Mouse (Mus musculus): Measurements from ENCODE around the gene Tbc1d17.
A peak's percentile ranks its signal among the peaks of the same experiment; 100 is the strongest.
"Not testable (repeated sequence)": the region's sequence is repeated elsewhere in the genome, so short reads cannot be mapped to it uniquely, and the experiment has no call there.

The Tbc1d17 gene

DNA sequence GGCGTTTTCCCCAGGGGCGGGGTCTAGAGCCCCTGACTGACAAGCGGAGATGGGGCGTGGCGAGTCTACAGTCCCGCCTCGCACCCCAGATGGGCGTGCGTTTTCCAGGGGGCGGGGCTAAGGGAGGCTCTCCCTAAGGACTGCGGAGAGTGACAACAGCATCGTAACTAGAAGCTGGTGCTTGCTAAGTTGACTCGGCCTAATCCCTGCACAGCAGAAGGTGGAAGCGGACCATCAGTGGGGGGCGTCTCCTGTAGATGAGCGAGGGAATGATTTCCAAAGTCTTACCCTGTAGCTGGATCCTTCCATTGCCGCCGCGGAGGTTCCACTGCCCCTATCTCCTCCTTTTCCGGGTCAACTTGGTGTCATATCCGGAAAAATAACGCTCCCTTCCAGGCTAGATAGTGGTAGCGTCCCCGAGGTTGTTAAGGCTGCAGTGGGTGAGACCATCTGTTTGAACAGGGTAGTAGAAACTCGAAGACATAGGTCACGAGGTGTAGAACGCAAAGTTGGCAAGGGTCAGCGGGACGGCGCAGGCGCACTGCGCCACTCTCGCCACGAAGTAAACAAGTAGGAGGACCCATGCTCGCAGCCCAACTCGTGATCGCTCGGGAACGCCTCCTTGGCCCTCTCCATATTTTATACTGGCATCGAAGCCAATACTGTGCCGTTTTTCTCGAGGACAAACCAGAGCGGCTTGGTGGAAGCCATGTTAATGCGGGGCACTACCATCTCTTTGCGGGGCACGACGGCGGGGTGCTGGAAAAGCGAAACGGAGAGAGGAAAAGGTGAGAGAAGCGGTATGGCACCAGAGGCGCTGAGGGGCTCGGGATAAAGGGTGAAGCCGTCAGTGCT, at the start of gene Tbc1d17, which contains the start of gene Akt1s1:
Tbc1d17 (minus strand) TSS at position 519 of the 855 bp plus-strand sequence.
Akt1s1 (plus strand) TSS at position 431 of the 855 bp plus-strand sequence.
- peak; percentile 99 for DNase-seq (ENCODE audit: extremely low read depth, insufficient read length, low spot score)

DNA sequence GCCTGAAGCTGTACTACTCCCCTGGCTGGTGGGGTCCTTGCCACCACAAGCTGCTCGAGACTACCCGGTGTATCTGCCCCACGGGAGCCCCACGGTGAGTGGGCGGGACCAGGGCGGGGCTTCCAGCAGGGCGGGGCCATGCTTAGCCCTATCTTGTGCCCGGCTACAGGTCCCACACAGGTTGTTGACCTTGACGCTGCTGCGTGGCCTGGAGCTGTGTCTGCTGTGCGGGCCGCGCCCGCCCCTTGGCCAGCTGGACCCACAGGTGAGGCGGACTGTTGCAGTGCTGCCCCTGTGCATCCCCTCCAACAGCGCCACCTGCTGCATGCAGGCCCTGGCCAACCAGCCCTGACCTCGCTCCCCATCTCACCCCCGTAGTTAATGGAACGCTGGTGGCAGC, 49.7 kb upstream of the Tbc1d17 start:
- peak; percentile 44 for DNase-seq (ENCODE audit: extremely low read depth, insufficient read length, low spot score)

DNA sequence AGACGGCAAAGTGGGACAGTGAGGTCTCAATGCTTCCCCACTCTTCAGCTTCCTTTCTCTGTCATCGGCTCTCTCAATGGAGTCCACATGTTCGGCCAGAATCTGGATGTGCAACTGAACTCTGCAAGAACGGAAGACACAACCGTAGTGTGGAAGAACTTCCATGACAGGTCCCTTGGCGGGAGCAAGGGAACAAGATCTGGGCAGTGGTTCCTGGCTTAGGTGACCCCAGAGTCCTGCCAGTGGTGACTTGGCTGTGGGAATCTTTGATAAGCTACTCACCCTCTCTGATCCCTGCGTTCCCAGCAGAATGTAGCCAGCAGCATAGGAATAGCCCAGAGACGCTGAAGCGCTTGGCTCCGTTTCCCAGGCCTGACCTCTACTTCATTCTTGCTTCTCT, 47.6 kb upstream of the Tbc1d17 start:
- DNase-seq (ENCODE audit: extremely low read depth, insufficient read length, low spot score), result no peak

DNA sequence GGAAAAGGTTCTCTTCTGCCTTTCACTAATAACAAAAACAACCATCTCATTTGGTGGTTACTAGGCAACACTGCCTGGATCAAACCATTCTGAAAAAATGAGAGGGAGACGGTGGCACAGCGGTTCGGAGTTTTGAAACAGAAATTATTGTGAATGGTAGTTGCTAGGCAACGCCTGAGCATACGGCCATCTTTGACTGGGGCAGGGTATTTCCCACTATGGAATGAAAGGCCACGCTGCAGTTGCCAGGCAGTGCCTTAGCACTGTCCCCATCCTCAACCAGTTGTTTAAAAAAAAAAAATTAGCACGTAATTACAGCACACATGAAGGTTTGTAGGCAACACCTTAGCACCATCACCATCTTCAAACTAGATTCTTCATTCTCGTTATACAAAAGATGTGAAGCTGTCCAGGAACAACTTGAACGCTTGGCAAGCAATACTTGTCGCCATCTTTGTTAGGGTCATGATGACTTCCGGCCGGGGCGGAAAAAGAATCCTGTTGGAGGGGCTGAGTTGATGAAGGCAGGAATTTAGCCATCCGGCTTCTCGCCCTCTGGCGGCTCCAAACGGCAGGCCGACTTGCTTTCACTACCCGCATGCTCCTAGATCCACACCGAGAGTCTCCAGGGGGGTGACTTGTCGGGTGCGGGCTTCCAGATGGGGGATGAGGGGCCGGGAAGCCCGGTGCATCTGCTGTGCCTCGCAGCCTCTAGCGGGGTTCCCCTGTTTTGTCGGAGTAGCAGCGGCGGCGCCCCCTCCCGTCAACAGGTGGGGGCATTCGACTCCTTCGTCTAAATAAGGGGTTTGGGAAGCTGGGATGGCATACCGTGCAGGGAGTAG, 46.9 kb upstream of the Tbc1d17 start, which contains the start of gene Fuz:
Fuz (plus strand) TSS at position 487 of the 842 bp plus-strand sequence.
- DNase-seq (ENCODE audit: extremely low read depth, insufficient read length, low spot score), result peak; percentile 83

DNA sequence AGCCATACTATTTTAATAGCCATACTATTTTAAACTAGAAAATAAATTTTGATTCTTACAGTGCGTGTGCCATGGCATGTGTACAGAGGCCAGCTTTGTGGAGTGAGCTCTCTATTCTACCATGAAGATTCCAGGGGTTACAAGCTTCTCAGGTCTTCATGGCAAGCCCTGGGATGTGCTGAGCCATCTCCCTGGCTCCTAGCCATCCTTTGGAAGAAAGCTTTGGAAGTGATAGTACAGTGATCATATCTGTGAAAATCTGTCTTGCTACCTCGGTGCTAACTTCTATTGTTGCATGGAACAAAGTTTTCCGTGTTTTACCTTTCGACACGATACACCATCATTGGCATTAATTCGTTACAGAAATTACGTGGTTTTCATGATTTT, 46.3 kb upstream of the Tbc1d17 start:
- no peak for DNase-seq (ENCODE audit: extremely low read depth, insufficient read length, low spot score)

DNA sequence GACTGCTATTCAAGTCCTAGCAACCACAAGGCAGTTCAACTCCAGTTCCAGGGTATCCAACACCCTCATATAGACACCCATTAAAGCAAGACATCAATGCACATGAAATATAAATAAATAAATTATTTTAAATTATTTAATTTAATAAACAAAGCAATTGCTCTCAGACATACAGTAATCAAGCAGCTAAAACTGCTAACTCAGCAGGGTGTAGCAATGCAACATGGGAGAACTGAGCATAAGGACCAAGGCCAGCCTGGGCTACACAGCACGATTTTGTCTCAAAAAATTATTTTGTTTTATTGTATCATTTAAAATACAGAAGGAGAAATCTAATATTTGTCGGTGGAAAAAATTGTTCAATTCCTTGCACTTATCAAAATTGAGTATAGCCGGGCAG, 45.3 kb upstream of the Tbc1d17 start:
- DNase-seq (ENCODE audit: extremely low read depth, insufficient read length, low spot score), result no peak

DNA sequence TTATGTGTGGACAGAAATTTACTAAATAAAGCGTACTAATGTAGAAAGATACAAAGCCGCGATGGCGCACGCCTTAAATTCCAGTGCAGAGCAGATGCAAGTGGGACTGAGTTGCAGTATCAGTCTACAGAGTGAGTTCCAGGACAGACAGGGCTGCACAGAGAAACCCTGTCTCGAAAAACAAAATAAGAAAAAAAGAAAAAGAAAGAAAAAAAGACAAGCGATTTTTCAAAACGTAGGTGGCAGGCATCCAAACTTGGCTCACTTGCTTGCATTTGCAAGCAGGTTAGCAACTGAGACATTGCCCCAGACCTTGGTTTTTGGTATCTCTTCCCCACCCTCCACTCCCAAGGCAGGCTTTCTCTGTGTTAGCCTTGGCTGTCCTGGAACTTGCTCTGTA, 44.3 kb upstream of the Tbc1d17 start:
- no peak for DNase-seq (ENCODE audit: extremely low read depth, insufficient read length, low spot score)

DNA sequence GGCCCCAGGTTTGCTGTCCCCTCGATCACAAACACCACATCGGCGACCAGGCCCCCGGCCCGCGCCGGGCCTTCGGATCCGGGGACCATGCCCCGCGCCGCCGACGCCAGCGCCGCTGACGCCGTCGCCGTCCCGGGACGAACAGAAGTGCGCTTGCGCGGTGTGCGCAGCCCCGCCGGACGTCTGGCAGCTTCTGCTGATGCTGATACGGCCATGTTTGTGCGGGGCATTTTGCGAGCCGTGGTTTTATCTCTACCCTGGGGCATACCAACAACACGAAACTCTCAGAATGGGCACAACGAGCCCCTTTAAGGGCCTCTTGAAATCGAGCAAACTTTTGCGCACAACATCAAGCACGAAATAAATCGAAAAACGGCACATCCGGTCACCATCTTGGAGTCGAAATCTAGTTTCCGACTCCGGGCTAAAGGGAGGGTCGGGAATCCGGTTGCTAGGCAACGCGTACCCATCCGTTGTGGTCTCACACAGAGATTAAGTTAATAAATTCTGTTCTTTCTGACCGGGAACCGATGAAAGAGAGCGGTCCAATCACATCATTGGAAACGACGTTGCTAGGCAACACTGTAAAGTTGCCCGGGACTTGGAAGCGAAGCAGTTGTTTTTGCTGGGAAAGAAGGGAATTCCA, 43.5 kb upstream of the Tbc1d17 start, which contains the start of gene Med25:
Med25 (minus strand) TSS at position 437 of the 646 bp plus-strand sequence.
- DNase-seq (ENCODE audit: extremely low read depth, insufficient read length, low spot score), result peak; percentile 86

DNA sequence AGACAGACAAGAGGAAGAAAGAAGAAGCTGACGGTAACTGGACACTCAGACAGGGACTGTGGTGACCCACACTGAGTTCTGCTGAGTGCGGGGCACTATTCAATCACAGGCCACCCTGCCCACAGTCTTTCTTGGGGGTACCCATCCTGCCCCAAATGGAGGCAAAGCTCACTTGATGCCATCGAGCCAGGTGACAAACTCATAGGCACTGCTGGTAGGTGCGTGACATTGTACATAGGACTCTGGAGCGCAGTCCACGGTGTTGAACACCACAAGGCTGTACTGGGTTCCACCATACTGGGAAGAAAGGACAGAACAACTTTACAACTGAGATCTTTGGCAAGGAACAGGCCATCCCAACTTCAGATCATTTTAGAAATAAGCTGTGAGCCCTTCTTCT, 42.7 kb upstream of the Tbc1d17 start:
- no peak for DNase-seq (ENCODE audit: extremely low read depth, insufficient read length, low spot score)

DNA sequence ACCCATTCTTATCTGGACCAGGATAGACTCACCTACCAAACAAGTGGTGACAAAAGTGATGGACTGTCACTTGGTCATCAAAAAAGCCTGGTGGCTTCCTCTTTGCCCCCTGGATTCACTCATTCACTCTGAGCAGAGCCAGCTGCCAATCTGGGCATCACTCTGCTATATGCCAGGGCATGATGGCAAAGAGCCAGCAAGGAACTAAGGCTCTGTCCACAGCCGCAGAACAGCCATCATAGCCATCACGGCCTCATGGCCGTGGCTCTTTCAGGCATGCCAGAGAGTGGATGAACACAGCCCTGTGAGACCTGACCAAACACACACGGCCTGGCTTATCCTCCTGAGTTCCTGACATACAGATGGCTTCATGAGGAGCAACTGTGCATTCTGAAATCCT, 41.9 kb upstream of the Tbc1d17 start:
- no peak for DNase-seq (ENCODE audit: extremely low read depth, insufficient read length, low spot score)

DNA sequence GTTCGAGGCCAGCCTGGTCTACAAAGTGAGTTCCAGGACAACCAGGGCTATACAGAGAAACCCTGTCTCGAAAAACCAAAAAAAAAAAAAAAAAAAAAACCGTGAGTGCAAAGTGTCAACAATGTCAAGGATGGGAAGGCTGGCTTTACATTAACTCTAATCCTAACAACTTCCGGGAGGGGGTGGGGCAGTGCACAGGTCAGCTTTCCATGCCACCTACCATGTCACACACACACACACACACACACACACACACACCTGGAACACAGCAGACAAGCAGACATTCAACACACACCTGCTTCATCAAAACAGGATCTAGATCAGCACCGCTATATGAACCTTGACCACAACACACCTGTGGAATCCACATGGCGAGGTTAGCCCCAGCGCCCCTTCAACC, 41.3 kb upstream of the Tbc1d17 start:
- no peak for DNase-seq (ENCODE audit: extremely low read depth, insufficient read length, low spot score)

DNA sequence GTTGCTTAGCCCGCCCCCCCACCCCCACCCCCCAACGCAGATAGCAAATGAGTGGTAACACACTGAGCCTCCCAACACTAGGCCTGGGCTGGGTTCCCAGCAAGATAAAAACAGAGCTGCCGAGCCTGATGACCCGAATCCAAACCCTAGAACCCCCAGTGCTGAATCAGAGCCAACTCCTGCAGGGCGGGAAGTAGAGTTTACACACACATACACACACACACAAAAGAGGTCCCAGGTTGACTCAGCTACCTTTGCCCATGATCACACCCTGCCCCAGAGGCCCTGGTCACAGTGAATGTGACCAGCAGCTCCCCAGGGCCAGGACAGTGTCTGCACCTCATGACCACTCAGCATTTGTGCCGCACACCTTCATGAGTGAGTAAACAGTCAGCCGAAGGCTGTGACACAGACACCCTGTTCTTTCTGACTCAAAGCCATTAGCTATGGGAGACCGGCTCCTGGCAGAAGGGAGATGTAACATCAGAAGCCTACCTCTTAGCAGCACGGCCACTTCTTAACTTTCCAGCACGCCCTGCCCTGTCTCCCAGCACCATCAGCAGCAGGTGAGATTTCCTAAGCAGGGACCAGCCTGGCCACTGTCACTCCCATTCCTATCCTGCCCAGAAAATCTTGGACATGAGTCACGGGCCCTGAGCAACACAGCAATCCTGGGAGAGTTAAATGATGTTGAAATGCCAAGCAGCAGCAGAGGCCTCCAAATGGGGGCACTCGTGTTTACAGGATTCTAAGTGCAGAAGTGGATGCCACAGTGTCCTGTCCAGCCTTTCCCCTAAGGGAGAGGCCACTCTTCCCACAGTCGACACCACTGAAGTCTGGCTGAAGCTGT, 39.6 kb upstream of the Tbc1d17 start:
- DNase-seq (ENCODE audit: extremely low read depth, insufficient read length, low spot score), result peak; percentile 48

DNA sequence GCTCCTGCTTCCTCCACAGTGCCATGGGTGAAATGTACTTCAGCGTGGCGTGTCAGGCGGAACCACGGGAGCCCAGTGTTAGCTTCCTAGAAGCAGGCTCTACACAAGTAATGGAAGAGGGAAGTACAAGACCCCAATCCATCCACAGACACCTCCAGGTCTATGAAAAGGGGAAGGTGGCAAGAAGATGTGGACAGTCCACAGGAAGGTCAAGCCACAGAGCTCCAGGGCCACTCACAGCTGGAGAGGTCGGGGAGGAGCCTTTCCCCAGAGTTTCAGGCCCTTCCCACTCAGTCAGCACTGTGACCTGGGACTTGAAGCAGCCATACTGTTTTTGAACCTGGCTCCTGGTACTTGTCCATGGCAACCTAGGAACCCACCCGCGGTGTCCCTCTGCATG, 38.1 kb upstream of the Tbc1d17 start:
- DNase-seq (ENCODE audit: extremely low read depth, insufficient read length, low spot score), result no peak

DNA sequence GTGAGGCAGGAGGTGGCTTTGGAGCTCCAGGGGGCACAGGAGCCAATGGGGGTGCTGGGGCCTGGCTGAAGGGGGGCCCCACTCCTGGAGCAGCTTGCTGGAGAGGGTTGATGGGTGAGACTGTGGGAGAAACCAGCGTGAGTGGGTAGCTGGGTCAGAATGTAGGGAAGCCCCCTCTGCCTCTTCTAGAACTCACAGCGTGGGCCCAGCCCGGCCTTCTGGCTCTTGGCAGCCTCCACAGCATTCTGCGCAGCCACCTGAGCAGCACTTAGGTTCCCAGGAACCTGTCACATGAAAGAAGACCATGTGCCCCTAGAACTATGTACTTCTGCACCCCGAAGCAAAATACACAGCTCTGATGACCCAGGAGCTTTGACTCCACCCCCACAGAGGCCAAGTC, 35.8 kb upstream of the Tbc1d17 start:
- DNase-seq (ENCODE audit: extremely low read depth, insufficient read length, low spot score), result no peak

DNA sequence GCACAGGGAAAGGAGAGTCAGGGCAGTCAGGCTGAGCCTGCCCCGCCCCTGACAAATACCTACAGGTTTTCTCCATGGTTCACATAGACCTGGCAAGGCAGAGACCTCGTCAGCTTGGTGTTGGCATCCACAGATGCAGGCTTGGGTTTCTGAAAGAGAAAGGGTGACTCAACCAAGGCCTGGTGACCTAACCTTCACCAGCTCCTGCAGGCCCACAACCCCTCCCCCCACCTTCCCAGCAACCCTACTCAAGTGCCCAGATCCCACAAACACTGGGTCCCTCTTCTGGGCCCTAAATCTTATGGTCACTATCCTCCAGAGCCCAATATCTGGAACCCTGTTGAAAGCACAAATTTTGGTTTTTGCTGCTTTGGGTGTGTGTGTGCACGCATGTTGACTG, 34.2 kb upstream of the Tbc1d17 start:
- no peak for DNase-seq (ENCODE audit: extremely low read depth, insufficient read length, low spot score)

DNA sequence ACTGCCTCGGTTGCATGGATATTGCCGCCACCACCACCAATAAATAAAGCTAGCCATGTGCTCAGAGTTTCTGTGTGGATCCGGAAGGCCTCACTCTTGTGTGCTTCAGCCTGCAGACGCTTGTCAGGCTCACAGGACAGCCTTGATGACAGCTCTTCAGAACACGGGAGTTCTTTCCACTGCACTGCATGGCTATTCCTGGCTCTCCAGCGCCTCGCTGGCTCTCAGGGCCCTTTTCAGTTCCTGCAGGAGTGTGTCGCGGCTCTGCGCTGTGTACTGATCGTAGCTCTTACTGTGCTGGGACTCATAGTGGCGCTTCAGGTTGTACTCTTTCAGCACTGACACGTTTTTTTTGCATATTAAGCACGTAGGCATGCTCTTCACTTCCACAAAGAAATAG, 29.0 kb upstream of the Tbc1d17 start:
- DNase-seq (ENCODE audit: extremely low read depth, insufficient read length, low spot score), result no peak

DNA sequence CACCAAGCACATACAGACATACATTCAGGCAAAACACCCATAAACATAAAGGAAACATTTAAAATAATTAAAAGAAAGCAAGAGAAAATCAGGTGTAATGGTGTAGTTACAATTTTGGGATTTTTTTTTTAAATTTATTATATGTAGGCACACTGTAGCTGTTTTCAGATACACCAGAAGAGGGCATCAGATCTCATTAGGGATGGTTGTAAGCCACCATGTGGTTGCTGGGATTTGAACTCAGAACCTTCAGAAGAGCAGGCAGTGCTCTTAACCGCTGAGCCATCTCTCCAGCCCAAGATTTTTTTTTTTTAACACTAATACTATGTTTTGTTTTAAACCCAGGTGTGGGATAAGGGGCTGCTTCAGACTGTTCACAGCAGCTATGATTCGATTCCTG, 22.9 kb upstream of the Tbc1d17 start:
- not testable (repeated sequence) for DNase-seq (ENCODE audit: extremely low read depth, insufficient read length, low spot score)

DNA sequence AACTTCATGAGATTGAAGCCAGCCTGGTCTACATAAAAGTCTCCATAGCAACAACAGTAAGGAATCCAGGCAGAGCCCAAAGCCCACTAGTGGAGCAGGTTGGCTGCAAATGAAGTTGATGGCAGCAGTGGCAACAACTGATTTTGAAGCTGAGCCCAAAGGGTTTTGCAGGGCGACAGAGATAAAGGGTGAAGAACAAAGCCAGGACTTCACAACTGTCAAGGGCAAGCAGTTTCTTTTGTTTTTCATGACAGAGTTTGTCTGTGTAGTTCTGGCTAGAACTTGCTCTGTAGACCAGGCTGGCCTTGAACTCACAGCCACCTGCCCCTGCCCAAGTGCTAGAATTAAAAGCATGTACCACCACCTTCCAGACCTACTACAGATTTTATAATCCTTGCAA, 22.3 kb upstream of the Tbc1d17 start:
- no peak for DNase-seq (ENCODE audit: extremely low read depth, insufficient read length, low spot score)

DNA sequence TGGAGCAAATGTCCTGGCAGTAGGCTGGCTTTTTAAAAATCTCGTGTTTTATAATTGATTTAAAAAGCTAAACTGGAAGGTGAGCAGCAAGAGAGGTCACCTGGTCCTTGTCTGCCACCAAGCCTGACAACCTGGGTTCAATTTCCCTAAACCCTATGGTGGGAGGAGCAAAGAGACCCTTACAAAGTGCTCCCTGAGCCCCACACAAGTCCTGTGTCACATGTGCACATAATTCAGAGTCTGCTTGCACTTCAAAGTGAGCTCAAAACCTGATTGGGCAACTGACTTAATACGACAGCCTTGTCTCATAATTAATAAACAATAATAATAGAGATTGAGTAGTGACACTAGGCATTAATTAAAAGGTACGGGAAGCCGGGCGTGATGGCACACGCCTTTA, 21.7 kb upstream of the Tbc1d17 start:
- DNase-seq (ENCODE audit: extremely low read depth, insufficient read length, low spot score), result no peak

Data from 3134 (cell line).